Mouse (Mus musculus) left cerebral cortex, adult 9 months (tissue): Measurements from ENCODE around the gene Gatad2a.
"Not testable (repeated sequence)": the region's sequence is repeated elsewhere in the genome, so short reads cannot be mapped to it uniquely, and the experiment has no call there.

Experiments
- DNase-seq, 2 experiments: peaks; one replicate each; pipeline ENCODE4 v3.0.0; 2022; ENCODE audit warnings: low spot score in 2 of 2

Gatad2a gene

DNA sequence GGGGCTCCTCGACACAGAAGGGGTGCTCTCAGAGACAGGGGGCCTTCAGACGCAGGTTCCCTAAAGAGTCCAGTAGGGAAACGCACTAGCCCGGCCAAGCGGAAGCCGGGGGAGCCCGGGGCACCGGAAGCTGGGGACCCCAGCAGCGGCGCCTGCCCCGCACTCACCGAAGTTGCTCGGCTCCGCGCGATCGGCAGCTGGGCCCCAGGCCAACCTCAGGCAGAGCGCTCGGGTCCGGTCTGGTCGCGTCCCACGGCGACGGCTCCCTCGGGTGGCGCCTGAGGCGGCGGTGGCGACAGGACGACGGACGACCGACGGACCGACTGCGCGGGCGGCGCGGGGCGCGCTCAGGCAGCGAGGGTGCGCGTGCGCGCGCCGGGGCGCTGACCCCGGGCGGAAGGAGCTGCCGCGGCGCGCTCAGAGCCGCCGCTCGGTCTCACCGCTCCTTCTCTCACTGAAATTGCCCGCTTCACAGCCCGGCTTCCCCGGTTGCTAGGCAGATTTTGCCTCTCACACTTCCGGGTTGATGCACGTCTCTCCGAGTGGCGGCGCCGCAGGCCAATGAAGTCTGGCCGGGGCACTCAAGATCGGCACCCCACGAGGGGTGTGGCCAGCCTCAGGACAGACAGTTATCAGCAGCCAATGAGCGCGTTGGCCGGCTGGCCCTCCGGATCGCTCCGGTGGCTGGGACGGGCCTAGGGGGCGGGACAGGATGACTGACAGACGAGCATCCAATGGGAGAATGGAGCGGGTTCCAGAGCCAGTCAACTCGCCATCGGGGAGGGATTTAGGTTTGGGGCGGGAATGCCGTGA is at the start of gene Gatad2a:
Gene Gatad2a, minus strand, starts transcription at position 609 of the 813 bp plus-strand sequence.
- DNase-seq: peak; percentile 100

DNA sequence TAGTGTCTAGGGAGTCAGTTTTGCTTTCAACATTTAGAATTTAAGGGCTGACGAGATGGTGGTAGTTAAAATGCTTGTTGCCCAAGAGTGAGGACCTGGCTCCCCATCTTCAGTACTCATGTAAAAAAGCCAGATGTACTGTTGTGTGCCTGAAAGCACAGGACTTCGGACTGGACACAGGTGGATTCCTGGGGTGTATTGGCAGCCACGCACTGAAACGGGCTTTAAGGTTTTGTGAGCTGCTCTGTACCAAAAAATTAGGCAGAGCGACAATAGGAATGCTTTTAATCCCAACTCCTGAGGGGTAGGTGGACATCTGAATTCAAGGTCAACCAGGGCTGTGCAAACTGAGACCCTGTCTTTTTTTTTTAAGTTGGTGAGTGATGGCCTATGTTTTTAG is 47.8 kb upstream of the Gatad2a start:
- DNase-seq: no peak

GRCm38 (mm10) chr8:70042583-70043455 is 46.6 kb upstream of the Gatad2a start, which contains the start of the genes Mau2 and Sugp1:
Gene Mau2 (minus strand): TSS chr8:70042734.
Gene Sugp1 (plus strand): TSS chr8:70042813.
- DNase-seq: peak; percentile 89 to 96

DNA sequence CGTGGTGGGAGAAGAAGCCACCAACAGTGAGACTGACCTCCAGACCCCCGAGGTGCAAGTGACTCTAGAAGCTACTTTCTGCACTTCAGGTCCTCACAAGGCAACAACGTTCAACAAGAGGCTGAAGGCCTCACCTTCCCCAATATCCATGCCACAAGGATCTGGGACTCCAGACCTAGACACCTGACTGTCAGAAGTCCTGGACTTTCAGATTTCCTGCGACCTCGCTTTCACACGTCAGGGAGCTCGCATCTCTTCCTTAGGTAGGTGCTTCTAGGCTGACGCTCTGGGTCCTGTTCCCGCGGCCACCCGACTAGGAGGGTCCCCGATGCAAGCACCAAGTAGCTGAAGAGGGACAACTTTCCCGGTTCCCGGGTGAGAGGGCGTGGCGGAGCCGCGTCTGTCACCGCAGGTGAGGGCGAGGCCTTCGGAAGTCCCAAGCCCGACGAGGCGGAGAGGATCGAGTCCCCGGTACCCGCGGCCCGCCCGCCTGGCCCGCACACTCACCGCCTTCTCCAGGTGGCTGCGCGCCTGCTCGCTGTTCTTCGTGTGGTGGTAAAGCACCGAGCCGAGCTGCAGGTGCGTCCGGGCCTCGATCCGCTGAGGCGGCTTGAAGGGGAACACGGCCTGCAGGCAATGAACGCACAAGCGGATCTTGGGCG is 45.8 kb upstream of the Gatad2a start:
- DNase-seq: peak in 1 of 2 experiments; percentile 30

DNA sequence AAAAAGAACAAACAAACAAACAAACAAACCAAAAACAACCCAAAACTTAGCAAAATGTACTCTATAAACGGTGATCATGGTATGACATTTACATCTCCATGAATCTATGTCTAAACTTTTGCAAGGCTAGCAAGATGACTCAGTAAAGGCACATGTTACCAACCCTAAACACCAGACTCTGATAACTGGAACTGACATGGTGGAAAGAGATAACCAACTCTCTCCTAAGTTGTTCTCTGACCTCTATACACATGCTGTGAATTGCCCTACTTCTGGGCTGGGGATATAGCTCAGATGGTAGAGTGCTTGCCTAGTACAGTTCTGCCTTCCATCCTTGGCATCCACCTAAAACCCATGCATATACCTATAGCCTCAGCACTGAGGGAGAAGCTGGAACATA is 41.8 kb upstream of the Gatad2a start:
- no peak for DNase-seq

- no peak for DNase-seq
Measured at GRCm38 (mm10) chr8:70030255-70030654, 34.1 kb upstream of the Gatad2a start.

- DNase-seq: no peak
Measured at GRCm38 (mm10) chr8:70026151-70026550, 30.0 kb upstream of the Gatad2a start.

DNA sequence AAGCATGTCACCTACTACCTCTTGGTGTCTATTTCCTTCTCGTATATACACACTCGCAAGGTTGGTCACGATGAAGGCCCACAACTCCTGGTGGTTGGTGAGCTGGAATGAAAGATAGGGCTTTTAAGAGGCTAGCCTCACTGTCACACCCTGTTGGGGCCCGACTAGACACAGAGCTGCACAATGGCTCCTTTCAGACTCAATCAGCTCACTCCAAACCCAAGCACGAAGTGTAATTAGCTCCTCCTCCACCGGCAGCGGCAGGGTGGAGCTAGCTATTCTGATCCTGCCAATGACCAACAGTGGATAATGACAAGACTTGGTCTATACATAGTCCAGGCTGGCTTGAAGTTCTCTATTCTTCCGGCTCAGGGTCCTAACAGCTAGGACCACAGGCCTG is 27.4 kb upstream of the Gatad2a start:
- DNase-seq: peak in 1 of 2 experiments; percentile 21

DNA sequence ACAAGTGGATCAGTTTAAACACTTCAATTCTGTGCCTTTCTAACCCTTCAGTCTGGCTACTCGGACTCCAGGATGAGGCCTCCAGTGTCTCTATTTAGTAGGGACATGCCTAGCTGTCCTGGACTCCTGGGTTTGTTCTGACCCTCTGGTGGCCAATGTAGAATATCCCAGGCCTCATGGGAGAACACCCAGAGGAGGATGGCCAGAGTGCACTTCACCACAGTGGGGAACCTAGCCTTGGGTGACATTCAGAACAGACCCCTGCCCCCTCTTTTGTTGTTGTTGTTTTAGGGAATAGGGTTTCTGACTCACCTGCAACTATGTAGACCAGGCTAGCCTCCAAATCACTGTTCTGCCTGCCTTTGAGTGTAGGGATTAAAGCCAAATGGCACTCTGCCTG is 18.8 kb upstream of the Gatad2a start:
- no peak for DNase-seq

- no peak for DNase-seq
Measured at GRCm38 (mm10) chr8:70012763-70013162, 16.6 kb upstream of the Gatad2a start.

- DNase-seq: no peak
Measured at GRCm38 (mm10) chr8:70012350-70012749, 16.2 kb upstream of the Gatad2a start.

- not testable (repeated sequence) for DNase-seq
Measured at GRCm38 (mm10) chr8:70010796-70011195, 14.6 kb upstream of the Gatad2a start.

GRCm38 (mm10) chr8:70005178-70005577 is 9.0 kb upstream of the Gatad2a start:
- no peak for DNase-seq

- no peak for DNase-seq
Measured at GRCm38 (mm10) chr8:70004345-70004744, 8.2 kb upstream of the Gatad2a start.

GRCm38 (mm10) chr8:70003204-70003657 is 7.0 kb upstream of the Gatad2a start:
- no peak for DNase-seq

- not testable (repeated sequence) for DNase-seq
Measured at GRCm38 (mm10) chr8:70001892-70002191, 5.7 kb upstream of the Gatad2a start.

DNA sequence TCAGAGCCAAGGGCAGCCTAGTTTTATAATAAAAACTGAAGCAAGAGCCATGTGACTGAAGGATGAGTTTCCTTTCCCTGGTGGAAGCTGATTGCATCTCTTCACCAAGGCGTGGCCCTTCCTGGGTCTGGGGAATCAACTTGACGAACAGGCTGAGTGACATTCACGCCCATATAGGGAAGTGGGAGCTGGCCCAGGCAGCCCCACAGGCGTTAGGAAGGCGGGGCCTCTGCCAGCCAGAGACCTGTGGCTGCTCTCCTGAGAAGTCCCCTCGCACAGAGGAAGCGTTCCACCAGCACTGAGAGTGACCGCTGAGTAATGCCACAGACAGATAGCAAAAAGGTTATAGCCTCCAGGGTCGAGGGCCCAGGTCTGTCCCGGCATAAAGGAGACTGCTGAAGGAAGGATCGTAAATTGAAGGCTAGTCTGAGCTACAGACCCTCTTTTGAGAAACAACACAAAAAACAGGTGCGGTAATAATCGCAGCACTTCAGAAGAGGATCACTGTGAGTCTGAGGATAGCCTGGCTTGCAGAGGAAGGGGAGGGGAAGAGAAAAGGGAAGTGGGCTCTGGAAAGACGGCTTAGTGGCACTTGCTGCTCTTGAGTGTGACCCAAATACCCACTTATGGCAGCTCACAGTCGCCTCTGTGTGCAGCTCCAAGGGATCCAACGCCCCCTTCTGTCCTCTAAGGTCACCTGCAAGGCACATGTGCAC is 5.2 kb upstream of the Gatad2a start:
- peak in 1 of 2 experiments; percentile 28 for DNase-seq

GRCm38 (mm10) chr8:70000226-70000625 is 4.0 kb upstream of the Gatad2a start:
- DNase-seq: no peak

GRCm38 (mm10) chr8:69999236-69999635 is 3.1 kb upstream of the Gatad2a start:
- DNase-seq: no peak

GRCm38 (mm10) chr8:69998706-69999105 is 2.5 kb upstream of the Gatad2a start:
- no peak for DNase-seq

- no peak for DNase-seq
Measured at GRCm38 (mm10) chr8:69996589-69997285, 553 bp upstream of the Gatad2a start.
